Mouse (Mus musculus) ES-E14 (cell line): Measurements from ENCODE around the gene Olfr1057.

Source experiments
- CHD2 ChIP-seq: IDR thresholded peaks from 2 replicates; pipeline ENCODE4 v1.6.1; 2014; ENCODE audit warnings: mild to moderate bottlenecking, low read depth, low read length, inconsistent platforms
- HCFC1 ChIP-seq: IDR thresholded peaks from 2 replicates; pipeline ENCODE4 v1.6.1; 2012; ENCODE audit warnings: low read length, inconsistent platforms, borderline replicate concordance; ENCODE audit not compliant: insufficient read depth
- MAFK ChIP-seq: IDR thresholded peaks from 2 replicates; pipeline ENCODE4 v1.6.1; 2014; ENCODE audit warnings: mild to moderate bottlenecking, low read depth, low read length, inconsistent platforms; ENCODE audit not compliant: insufficient read depth
- ZC3H11A ChIP-seq: IDR thresholded peaks from 2 replicates; pipeline ENCODE4 v1.6.1; 2012; ENCODE audit warnings: low read depth, mild to moderate bottlenecking, inconsistent platforms, low read length, borderline replicate concordance
- ZNF384 ChIP-seq: IDR thresholded peaks from 2 replicates; pipeline ENCODE4 v1.6.1; 2012; ENCODE audit warnings: low read depth, low read length, inconsistent platforms

- no peak for TF ChIP-seq ZNF384
- no peak for TF ChIP-seq CHD2
- no peak for TF ChIP-seq ZC3H11A
- TF ChIP-seq MAFK: no peak
- TF ChIP-seq HCFC1: no peak
Observed at GRCm38 (mm10) chr2:86335333-86335732, 42.9 kb downstream of the Olfr1057 start, which contains the start of gene Olfr1054.
